Mouse (Mus musculus) olfactory bulb, adult 2 months (tissue): Measurements from ENCODE around the gene Gdf7. TPM values are rescaled to one million over a fixed set of nuclear protein-coding genes. Genes with fewer than 3 reads are reported as not detected.

ENCODE experiments used
- H3K27ac ChIP-seq: fragments of 200-500 bp; 2 replicates; pipeline ENCODE4 v1.5.1; 2012; ENCODE audit warnings: low read depth, low read length; ENCODE audit not compliant: insufficient read depth
- H3K4me1 ChIP-seq: fragments of 200-500 bp; 2 replicates; pipeline ENCODE4 v1.6.1; 2012; ENCODE audit warnings: low read length; ENCODE audit not compliant: control insufficient read depth, insufficient read depth
- H3K4me3 ChIP-seq: fragments of 200-500 bp; 2 replicates; pipeline ENCODE4 v1.5.1; 2012; ENCODE audit warnings: mild to moderate bottlenecking, low read depth, low read length, moderate library complexity; ENCODE audit not compliant: insufficient read depth
- CTCF ChIP-seq: fragments of 200-500 bp; IDR thresholded peaks from 2 replicates; pipeline ENCODE4 v1.5.1; 2012; ENCODE audit warnings: low read depth, mild to moderate bottlenecking, low read length, moderate library complexity; ENCODE audit not compliant: insufficient read depth
- POLR2A ChIP-seq: fragments of 200-500 bp; IDR thresholded peaks from 2 replicates; pipeline ENCODE4 v1.6.1; 2012; ENCODE audit warnings: mild to moderate bottlenecking, low read depth, low read length, moderate library complexity; ENCODE audit not compliant: insufficient read depth
- WGBS: fragments of 180-500 bp; shearing (Covaris S2); methylation state at CpG from one replicate; pipeline ENCODE4 v1.1.7; 2018; 5-methylcytosine and 5-hydroxymethylcytosine counted together
- polyA plus RNA-seq: library from polyadenylated mRNA; stranded (reverse); fragments of >200 nt; gene quantifications from 2 replicates; pipeline ENCODE4 v1.2.4, GENCODE M21; 2012; ENCODE audit warnings: low replicate concordance; ENCODE audit not compliant: missing spikeins, insufficient read depth, insufficient read length

Gene Gdf7
- polyA plus RNA-seq, 1 experiment: not detected

DNA sequence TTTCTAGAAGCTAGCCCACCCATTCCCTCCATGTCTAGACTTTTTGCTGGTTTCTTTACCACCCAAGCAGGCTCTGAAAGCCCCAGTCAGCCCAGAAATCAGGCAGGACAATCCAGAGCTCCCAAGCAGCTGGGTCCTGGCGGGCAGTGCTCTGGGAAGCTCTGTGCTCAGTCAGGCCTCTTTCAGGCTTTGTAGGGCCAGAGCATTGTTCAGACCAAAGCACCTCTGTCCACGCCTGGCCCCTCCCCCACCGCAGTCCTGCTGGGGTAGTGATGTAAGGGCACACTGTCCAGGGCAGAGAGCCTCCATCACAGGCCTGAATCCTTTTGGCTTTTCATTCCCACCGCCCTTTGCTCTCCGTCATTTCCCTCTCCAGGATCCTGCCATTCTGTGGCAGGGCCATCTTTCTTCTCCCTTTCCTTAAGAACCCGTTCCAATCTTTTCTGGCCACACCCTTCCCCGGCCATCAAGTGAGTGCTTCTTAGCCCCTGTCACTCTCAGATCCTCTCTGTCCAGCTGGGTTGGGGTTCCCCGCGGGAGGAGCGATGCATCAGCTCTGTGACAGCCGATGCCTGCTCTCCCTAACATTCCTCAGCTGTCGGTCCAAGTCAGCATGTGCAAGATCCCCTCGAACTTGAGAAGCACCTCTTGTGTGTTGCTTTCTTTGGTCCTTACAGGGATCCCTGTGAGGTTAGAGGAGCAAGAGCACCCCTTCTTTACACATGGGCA, 38.0 kb upstream of the Gdf7 start:
- Histone ChIP-seq H3K27ac (no peak overlapping the region), H3K4me3 (no peak overlapping the region), H3K4me1 (peaks cover 34% of the 10 kb centered on the region)
- no peak for TF ChIP-seq CTCF
- TF ChIP-seq POLR2A: no peak
- 64% methylated on average over 13 of the region's 13 CpGs for WGBS

DNA sequence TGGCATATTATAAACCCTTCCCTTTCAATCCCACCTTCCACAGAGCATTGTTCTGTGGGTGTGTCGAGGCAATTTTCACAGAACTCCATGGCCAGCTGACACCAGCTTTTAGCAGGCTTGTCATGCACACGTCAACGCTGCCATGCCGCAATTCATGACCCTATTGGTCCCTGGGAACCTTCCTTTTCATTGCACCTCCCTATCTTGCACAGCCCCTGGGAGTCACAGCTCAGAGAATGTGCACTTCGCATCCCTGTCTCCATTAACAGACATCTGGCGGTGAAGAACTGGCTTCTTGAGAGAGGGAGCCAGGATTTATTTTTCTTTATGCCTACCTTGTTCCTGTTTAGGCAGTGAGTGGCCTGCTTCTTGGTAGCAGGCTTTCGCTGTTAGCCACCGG, 37.2 kb upstream of the Gdf7 start:
- Histone ChIP-seq H3K4me3 (no peak overlapping the region), H3K4me1 (peaks cover 33% of the 10 kb centered on the region), H3K27ac (no peak overlapping the region; the same call in 1 of the 2 replicates)
- TF ChIP-seq CTCF: no peak
- TF ChIP-seq POLR2A: no peak
- WGBS: 85% methylated on average over 8 of the region's 8 CpGs

DNA sequence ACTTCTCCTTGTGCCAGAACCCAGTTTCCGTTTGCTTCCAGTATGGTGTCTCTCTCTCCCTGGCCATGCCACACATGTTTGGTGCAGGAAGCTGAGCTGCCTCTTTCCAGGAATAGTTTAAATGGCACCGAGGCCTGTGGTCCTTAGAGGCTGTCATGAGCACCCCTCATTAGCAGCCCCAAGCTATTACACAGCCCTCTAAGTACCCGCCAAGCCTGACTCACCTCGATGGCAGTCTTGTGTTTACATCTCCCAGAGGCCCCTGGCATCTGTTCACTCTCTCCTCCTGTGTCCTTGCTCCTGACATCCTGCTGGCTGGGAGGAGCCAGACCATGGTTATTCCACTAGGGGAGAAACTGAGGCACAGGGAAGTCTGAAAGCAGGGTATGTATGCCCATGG, 36.7 kb upstream of the Gdf7 start:
- WGBS: 22% methylated on average over 4 of the region's 4 CpGs
- TF ChIP-seq CTCF: no peak
- TF ChIP-seq POLR2A: no peak
- H3K27ac ChIP-seq: no peak overlapping the region
- H3K4me3 ChIP-seq: no peak overlapping the region
- peaks cover 38% of the 10 kb centered on the region for H3K4me1 ChIP-seq

DNA sequence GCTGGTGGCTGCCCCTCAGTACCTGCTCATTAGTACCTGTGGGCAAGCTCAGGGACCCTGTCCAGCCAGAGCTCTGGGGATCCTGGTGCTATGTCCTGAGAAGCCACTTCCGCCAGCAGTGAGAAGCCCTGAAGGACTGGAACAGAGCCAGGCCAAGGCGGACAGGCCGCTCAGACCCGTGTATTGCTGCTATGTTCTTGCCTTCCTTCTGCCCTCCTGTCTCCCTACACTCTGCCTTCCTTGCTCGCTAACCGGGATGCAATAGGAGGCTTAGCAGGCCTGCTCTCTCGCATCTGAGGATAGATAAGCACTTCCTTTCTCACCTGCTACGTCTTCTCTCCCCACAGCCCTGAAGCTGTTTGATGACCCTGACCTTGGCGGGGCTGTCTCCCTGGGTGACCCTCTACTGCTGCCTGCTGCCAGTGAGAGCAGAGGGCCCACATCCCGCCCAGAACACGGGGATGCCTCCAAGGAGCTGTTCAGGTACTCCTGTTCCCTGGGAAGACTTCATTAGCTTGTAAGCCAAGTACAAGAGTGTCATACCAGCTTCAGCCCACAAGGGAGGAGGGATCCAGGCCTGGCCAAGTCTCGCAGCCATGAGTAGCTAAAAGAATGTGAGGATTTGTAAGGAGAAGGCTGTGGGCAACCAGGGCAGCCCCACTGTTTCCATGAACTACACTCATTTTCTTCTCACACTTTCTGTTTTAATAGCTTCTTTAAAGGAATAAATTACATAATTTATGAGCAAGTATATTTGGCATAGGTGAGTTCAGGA, 35.7 kb upstream of the Gdf7 start:
- WGBS: 71% methylated on average over 12 of the region's 12 CpGs
- H3K27ac ChIP-seq: no peak overlapping the region

GRCm38 (mm10) chr12:8336601-8337285, 35.0 kb upstream of the Gdf7 start:
- H3K4me3 ChIP-seq: no peak overlapping the region
- WGBS: 87% methylated on average over 10 of the region's 10 CpGs
- H3K4me1 ChIP-seq: peaks cover 49% of the 10 kb centered on the region
- TF ChIP-seq POLR2A (no peak), CTCF (no peak)
- H3K27ac ChIP-seq: no peak overlapping the region

More for the DNA sequence above, 35.7 kb upstream of the Gdf7 start:
- Histone ChIP-seq H3K4me3 (no peak overlapping the region), H3K4me1 (peaks cover 42% of the 10 kb centered on the region)
- no peak for TF ChIP-seq CTCF
- no peak for TF ChIP-seq POLR2A

DNA sequence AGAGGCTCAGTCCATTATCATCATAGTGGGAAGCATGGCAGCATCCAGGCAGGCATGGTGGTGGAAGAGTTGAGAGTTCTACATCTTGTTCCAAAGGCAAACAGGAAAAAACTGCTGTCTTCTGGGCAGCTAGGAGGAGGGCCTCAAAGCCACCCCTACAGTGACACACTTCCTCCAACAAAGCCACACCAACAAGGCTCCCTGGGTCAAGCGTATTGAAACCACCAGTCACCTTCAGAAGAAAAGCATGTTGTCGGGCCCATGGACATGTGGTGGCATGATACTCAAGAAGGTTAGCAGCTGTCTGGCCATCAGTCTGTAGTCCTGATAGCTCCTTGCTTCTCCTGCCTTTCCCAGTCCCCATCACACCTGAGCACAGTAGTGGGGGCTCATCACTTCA, 33.7 kb upstream of the Gdf7 start:
- TF ChIP-seq CTCF (no peak), POLR2A (no peak)
- no peak overlapping the region for H3K4me3 ChIP-seq
- peaks cover 53% of the 10 kb centered on the region for H3K4me1 ChIP-seq
- no peak overlapping the region for H3K27ac ChIP-seq
- WGBS: 93% methylated on average over 2 of the region's 2 CpGs

GRCm38 (mm10) chr12:8334261-8334660, 32.5 kb upstream of the Gdf7 start:
- 58% methylated on average over 4 of the region's 4 CpGs for WGBS
- TF ChIP-seq POLR2A (no peak), CTCF (no peak)
- H3K4me1 ChIP-seq: peaks cover 43% of the 10 kb centered on the region
- H3K27ac ChIP-seq: no peak overlapping the region
- H3K4me3 ChIP-seq: no peak overlapping the region

- Histone ChIP-seq H3K4me3 (no peak overlapping the region), H3K4me1 (peaks cover 38% of the 10 kb centered on the region), H3K27ac (no peak overlapping the region)
- 81% methylated on average over 8 of the region's 8 CpGs for WGBS
- TF ChIP-seq POLR2A (no peak), CTCF (no peak)
These were observed 31.9 kb upstream of the Gdf7 start for GRCm38 (mm10) chr12:8333617-8334016.

DNA sequence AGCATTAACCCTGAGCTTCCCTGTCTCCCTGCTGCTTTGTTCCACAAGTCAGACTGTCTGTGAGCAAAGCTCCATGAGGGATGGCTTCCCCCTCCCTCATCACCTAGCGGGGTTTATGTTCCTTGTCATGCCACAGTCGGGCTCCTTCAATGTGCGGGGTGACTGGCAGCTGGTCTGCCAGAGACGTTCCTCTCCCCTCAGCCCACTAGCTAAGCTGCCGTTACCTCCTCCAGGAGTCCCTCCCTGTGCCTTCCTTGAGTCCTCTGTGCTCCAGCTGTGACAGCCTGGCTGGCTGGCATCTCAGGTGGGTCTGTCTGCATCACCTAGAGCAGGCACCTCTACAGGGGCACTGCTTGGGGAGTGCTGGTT, 30.4 kb upstream of the Gdf7 start:
- H3K4me3 ChIP-seq: no peak overlapping the region
- peaks cover 33% of the 10 kb centered on the region for H3K4me1 ChIP-seq
- WGBS: 68% methylated on average over 5 of the region's 5 CpGs
- H3K27ac ChIP-seq: no peak overlapping the region
- TF ChIP-seq CTCF: no peak
- TF ChIP-seq POLR2A: no peak
